Mouse (Mus musculus): ENCODE data around the gene Gm11213.

The Gm11213 gene

DNA sequence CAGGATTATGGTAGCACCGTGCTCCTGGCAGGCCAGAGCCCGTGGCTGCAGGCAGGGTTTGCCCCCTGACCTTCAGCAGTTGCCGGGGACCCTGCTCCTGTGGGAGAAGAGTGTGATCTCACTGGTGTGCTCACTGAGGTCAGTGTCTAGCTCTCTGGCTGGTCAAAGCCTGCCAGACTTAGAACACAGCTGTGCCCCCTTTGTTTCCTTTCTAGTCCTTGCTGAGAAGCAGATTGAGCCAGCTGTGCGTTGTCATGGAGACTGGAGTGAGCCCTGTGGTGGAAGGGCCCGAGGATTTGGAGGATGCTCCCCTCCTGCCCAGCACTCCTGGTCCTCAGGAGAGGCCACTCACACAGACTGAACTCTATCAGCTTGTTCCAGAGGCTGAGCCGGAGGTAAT lies 25.0 kb downstream of the Gm11213 start:
- no peak for DNase-seq (ENCODE audit: low read depth, low spot score)

DNA sequence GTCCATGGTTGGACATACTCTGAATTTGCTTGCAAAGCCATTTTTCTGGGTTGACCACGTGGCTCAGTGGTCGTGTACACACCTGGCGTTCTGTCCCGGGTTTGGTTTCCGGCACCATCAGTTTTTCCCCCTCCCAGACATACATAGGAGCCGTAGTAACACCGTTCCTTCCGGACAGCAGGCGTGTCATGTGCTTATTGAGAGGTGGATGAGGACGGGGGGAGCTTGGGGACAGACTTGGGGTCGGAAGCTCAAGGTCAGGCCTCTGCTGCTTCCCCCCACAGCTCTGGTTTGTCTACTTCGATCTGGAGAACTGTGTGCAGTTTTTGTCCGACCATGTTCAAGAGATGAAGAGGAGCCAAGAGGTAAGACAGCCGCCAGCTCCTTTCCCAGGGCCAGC lies 25.4 kb downstream of the Gm11213 start:
- DNase-seq (ENCODE audit: low read depth, low spot score), result no peak

DNA sequence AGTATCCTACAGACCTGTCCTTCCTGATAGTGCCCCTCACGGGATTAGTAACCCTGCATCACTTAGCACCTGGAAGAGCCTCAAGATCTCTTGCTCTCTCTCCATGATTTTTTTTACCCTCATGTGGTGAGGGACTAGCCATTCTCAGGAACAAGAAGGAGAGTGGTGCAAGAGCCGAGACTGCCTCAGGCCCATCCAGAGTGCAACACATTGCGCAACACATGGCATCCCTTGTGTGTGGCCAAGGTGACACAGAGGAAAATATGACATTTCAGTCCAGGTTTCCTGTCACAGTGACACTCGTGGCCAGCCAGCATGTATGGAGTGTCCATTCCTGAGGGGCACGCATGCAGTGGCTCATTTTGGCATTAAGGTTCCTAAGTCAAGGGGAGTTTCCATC lies 32.4 kb downstream of the Gm11213 start:
- DNase-seq (ENCODE audit: low read depth, low spot score), result no peak

DNA sequence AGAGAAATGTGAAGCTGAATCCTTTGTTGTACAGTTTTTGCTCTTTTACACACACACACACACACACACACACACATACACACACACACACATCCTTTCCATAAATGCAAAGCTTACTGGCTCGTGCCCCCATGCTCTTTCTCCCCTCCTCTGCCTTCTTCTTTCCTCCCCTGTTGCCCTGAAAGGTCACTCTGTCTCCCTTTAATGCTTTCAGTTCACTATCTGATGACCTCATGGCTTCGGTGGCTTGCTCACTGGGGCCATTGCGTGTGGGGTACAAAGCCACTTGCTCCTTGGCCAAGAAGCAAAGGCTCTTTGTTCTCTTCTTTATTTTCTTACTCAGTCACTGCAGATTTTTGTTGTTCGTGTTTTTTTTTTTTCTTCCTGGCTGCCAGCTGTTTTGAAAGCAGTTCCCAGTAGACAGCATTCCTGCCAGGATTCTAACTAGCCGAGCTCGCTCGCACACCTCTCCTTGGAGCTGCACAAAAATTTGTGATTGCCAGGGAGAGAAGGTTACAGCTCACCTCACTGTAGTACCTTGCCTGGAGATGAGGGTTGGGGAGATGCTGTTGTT lies 34.8 kb downstream of the Gm11213 start:
- DNase-seq (ENCODE audit: low read depth, low spot score), result no peak

DNA sequence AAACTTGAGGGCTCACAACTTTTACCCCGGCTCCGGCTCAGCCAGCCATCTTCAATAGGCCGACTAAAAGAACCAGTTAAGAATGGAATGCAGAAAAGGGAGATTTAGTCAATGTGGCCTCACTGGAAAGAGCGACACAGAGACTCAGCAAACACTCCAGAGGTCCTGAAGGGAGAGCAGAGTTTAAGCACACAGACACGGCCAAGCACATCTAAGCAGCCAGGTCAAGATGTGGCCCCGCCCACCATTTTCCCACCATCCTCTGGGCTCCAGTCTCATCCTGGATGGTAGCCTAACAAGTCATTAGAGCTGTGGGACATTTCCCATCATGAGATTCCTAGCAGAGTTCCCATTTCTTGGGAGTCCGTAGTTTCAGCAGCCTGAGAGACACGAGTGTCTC lies 35.7 kb downstream of the Gm11213 start:
- DNase-seq (ENCODE audit: low read depth, low spot score), result no peak

DNA sequence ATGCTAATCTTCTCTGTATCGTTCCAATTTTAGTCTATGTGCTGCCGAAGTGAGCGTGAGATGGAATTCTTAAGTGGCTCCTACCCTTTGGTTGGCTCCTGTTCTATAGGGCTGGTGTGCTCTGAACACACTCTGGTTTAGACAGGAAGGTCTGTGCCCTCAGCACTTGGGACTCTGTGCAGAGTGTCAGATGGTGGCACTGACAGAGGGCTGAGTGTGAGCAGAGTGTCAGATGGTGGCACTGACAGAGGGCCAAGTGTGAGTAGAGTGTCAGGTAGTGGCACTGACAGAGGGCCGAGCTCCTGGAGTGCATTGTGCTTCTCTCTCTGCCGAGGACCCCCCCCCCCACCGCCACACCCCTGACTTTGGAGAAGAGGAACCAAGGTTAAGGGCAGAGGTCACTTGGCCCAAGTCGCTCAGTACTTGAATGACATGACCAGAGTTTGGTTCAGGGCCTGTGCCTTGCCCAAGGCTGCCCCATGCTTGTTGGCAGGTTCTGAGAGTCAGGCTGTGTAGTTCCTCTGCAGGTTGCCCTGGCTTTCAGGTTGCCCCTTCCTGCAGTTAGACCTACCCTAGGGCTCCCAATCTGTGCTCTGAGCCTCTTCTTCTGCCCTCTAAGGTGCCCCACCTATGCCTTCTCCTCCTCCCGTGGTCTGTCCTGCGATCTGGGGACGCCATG lies 37.2 kb downstream of the Gm11213 start:
- no peak for DNase-seq (ENCODE audit: low read depth, low spot score)

DNA sequence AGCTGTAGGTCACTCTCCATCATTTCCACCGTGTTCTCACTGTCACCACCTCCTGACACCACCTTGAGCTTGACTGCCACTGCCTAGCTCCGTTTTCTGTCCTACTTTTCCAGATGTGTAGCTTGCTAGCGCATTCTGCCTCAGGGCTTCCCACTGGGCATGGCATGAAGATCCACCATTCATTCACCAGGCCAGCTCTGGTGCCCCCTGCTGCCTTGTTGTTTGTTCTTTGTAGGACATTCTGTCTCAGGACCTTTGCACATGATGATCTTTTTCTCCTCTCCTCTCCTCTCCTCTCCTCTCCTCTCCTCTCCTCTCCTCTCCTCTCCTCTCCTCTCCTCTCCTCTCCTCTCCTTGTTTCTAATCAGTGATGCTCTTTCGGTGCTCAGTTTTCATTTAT lies 42.3 kb downstream of the Gm11213 start:
- no peak for DNase-seq (ENCODE audit: low read depth, low spot score)

DNA sequence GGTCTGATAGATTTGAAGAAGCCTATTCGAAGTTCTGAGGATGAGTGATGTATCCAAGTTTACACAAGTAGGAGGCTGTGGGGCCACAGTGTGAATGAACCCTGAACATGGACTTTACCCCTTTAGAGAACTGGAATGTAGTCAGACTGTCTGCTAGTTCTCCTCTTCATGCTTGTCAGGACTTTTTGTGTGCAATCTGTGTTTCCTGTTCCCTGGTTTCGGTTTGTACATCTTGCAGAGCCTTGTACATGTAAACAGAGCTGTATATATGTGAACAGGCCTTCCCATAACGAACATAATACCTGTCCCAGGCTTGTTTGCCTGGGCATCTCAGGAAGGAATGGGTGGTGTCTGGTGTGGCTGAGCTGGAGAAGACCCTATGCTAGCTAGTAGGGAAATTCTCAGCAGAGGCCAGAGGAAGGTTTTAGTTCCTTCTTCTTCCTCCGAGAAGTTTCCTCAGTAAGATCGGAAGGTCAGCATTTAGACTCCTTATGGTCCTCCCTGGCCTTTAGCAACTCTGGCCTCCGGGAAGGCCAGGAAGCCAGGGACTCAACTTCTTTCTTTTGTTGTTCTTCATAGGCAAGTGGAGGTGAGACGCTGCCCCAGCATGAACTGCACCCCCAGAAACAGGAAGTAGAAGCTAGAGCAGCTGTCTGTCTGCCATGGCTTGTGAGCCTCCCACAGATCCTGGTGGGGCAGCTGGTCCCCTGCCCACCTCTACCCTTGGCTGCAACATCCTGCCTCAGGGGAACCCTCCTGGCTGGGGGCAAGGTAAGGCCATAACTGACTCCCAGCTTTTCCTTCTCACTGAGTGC lies 43.0 kb downstream of the Gm11213 start:
- DNase-seq (ENCODE audit: low read depth, low spot score), result no peak

DNA sequence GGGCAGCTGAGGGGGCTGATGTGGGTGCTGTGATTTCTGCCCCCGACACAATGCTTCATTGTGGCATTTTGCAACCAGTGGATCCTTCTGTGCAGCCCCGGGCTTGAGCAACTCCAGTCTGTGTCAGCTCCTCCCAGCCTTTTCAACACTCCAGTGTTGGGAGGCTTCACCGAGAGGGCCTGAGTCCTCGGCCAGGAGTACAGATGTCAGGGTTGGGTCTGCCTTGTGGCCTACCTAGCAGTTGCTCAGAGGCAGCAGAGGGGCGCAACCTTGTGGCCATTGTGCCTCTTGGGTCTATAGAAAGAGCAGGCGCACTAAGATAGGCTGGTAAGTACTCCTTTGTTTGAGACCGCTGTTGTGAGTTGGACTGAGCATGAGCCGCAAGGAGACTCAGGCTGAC lies 45.0 kb downstream of the Gm11213 start:
- no peak for DNase-seq (ENCODE audit: low read depth, low spot score)

DNA sequence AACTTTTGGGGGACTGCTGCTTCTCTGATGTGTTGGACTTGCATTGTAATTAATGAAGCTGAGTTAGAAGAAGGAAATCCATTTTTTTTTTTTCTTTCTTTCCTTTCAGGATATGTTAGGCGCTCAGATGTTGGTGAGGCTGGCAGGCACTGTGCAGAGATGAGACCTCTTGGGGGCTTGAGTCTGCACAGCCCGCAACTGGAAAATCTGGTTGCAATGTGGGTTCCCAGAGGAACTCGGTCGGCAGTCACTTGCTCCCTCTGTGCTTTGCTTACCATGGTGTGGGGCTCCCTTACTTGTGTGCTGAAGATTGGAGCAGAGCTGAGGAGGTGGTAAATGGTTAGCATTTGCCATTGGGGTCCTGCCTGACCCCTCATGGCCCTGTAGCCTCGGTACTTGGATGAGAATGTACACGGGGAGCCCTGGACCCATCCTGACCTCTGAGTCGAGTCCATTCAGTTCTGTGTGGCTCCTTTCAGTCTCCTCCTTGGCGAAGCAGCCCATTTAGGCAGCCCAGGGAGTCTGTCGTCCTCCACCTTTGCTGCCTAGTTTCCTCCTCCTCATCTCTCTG lies 45.8 kb downstream of the Gm11213 start:
- no peak for DNase-seq (ENCODE audit: low read depth, low spot score)

DNA sequence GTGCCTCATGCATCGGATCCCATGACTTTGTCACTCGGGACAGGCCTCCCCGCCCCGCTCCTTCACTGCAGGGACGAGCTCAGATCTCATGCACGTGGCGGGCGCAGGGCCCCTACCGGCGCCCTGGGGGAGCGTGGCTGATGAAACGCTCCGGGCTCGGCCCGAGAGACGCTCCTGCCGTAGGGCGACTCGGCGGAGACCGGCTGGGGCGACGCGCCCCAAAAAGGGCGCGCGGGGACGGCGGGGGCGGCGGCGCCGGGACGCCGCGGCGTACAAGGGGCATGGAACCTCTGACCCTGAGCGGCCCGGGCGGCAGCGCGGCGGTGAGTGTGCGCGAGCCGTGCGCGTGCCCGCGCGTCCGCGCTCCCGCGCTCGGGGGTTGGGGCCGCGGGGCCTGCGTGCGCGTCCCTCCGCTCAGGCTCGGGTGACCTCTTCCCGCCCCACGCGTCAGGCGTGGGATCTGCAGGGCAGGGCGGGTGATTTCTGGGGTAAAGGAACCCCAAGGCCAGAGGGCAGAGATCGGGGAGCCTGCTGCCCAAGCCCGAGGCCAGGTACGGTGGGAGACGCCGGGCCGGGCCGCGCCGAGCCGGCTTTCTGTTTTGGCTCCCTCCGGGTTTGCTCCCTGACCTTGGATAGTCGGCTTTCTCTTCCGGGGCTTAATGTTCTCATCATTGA lies 46.5 kb downstream of the Gm11213 start, which contains the start of gene Tmem268:
Gene Tmem268, plus strand, starts transcription at position 375 of the 675 bp plus-strand sequence.
- peak; percentile 61 for DNase-seq (ENCODE audit: low read depth, low spot score)

DNA sequence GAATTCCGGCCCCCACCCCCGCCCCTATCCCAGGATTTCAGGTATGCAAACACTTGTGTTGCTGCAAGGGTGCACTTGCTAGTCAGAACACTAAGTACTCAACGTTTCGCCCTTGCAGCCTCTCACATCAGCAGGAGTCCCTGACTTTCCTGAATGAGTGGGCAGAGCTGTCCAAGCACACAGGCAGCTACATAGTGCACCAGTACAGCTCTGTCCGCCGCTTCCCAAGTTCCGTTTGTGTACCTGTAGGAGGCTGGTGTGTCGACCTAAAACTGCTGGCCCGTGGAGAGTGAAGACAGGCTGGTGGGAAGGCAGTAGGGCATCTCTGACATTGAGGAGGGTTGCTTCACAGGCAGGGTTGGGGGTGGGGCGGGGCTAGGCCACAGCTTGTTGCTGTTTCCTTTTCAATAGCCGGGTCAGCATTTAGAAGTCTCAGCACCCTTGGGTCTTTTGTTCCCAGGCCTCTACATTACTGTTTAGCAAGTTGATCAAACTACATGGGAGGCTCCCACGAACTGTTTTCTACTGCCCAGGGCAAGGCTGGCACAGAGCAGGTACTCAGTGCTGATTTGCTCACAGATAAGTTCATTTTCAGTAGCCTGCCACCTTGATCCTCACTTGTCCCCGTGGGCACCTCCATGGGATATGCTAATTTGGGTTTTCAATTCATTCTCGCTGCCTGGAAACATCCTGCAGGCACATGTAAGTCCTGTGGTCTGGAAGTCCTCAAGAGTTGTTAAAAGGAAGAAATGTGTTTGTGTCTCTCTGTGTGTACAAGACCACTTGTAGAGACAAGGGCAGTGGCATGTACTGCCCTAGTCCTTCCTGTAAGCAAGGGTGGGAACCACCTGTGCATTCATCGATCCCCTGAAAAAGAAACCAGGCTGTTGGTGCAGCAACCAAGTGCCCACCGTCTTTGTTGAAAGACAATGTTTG lies 47.7 kb downstream of the Gm11213 start:
- no peak for DNase-seq (ENCODE audit: low read depth, low spot score)

DNA sequence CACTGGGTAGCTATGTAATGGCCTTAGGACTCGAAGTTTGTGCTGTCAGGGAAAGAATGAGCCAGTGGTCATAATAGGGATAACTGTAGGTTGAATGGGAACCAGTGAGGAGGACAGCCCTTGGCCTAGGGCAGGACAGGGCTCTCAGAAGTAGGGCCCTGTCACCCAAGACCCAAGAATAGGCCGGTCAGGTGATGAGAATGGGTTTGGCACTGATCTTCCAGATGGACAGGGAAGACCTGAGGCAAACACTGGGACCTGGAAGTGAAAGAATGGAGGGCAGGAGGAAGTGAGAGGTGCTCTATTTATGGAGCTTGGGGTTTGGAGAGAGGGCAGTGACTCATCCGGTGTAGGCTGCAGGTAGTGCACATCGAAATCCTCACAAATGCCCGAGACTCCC lies 48.4 kb downstream of the Gm11213 start:
- DNase-seq (ENCODE audit: low read depth, low spot score), result no peak

DNA sequence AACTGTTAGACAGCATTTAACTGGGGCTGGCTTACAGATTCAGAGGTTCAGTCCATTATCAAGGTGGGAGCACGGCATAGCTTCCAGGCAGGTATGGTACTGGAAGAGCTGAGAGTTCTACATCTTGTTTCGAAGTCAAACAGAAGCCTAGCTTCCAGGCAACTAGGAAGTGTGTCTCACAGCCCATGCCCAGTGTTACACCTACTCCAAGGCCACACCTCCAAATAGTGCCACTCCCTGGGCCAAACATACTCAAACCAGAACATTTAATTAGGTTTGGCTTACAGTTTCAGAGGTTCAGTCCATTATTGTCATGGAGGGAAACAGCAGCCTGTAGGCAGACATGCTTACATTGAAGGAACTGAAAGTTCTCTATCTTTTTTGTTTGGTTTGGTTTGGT lies 50.0 kb downstream of the Gm11213 start:
- DNase-seq (ENCODE audit: low read depth, low spot score), result no peak

DNA sequence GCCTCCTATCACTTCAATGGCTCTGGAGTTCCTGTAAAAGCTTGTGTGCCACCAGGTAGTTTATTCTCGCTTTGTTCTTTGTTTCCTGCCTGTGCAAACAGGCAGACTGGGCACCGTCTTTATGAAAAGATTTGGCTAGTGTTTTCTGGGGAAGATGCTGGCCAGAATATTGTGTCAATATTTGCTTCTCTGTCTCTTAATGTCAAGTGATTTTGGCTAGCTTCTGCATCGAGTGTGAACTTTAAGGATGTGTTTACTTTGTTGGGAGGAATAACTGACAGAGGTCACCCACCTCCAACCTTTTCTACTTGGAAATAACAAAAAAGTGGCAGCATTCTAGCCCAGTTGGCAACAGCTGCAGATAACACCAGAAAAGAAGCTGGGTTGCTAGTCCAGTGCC lies 50.4 kb downstream of the Gm11213 start:
- no peak for DNase-seq (ENCODE audit: low read depth, low spot score)

DNA sequence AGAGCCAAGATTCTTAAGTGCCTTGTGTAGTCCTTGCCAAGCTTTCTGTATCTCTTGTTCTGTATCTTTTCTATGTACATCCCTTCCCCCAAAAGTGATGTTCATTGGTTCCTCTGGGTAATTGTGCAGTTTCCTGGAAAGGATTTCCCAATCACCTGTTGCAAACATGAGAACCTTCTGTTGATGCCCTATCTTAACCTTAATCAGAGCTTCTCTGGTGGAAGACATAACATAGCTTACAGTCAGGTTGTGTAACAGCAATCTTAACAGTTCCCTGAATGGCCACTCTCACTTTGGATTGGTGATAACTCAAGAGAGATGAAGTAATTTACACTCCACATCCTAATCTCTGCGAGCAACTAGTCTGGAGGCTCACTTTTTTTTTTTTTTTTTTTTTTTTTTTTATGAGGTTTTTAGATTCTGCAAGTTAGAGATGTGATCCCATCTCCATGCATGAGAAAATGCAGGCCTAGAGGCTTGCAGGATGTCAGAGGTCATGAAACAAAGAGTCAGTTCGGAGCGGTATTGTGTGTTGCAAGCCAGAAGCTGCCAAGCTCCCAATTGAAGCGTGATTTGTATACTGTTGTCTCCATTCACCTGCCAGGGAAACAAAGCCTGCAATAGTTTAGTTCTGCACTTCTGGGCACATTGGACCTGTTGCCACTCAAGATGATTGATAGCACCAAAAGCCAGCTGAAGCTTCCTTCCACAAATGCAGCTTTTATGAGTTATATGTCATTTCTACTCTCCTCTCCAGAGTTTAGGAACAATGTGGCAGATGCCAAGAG lies 51.1 kb downstream of the Gm11213 start:
- DNase-seq (ENCODE audit: low read depth, low spot score), result no peak

DNA sequence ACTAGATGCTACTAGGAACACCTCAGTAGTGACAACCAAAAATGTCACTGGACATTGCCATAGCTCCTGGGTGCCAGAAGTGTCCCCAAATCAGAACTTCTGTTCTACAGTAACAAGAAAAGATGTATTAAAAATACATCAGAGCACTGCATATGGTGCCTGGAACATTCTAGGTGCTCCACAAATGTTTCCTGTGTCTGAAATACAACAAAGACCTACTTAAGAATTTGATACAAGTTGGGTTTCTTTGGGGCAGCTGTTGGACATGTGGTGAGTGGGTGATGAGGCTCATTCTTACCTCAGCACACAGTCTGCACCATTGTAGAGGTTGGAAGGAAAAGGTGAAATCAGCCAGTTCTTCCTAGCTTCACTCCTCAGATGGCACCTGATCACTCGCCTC lies 52.2 kb downstream of the Gm11213 start:
- no peak for DNase-seq (ENCODE audit: low read depth, low spot score)

DNA sequence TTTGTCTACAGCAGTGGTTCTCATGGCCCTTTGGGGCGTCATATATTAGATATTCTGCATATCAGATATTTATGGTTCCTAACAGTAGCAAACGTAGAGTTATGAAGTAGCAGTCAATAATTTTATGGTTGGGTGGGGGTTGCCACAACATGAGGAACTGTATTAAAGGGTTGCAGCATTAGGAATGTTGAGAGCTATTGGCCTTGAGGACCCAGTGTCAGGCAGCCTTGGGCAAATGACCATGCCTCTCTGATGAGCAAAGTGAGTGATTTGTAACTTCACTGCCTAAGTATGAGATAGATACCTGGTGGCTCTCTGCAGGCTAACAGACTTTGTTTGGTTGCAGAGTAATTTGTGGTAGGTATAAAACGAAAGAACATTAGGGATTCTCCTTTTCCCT lies 54.2 kb downstream of the Gm11213 start:
- no peak for DNase-seq (ENCODE audit: low read depth, low spot score)

DNA sequence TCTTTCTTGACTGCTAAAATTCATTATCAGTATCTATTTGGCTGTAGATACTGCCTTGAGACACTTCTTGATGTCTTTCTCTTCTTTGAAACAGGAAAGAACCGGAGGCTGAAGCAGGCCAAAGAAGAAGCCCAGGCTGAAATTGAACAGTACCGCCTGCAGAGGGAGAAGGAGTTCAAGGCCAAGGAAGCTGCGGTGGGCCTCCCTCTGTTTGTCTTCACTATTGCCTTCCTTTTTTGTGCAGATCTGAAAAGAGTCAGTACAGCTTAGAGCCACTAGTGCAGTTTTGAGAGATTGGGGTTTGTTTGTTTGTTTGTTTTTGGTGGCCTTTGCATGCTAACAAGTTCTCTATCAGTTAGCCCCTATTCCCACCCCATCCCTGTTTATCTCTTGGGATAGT lies 56.6 kb downstream of the Gm11213 start:
- no peak for DNase-seq (ENCODE audit: low read depth, low spot score)

DNA sequence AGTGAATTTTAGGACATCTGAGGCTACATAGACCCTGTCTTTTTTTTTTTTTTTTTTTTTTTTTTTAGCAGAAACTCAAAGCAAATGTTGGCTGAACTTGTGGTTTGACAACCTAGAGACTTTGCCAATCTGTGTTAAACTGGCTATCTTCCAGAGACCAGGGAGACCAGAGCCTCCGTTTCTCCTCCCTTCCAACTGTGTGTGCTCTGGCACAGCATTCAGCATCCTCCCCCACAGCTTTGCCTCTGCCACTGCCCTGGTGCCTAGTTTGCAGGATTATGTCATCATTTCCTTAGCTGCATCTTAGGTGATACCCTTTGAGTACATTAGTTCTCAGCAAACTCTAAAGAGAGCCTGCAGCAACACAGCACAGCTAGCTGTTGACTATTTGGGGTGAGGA lies 57.3 kb downstream of the Gm11213 start:
- DNase-seq (ENCODE audit: low read depth, low spot score), result no peak
